Mouse (Mus musculus) liver, embryonic 13.5 days (tissue): ENCODE data around the gene Ifrd2. TPM values are rescaled to one million over a fixed set of nuclear protein-coding genes. Genes with fewer than 3 reads are reported as not detected.

Source experiments
- ATAC-seq: fragments of 200-750 bp; cut with Nextera tagmentation; 2 replicates; pipeline ENCODE4 v1.8.0; 2017; ENCODE audit warnings: low read depth, mild to moderate bottlenecking, moderate number of reproducible peaks, moderate library complexity
- DNase-seq: peaks from one replicate; pipeline ENCODE4 v3.0.0; 2022
- H3K27ac ChIP-seq: fragments of 300-500 bp; sonication (generic); 2 replicates; pipeline ENCODE4 v1.5.1; 2015; ENCODE audit warnings: moderate library complexity, mild to moderate bottlenecking, inconsistent platforms
- H3K27me3 ChIP-seq: fragments of 300-500 bp; sonication (generic); 2 replicates; pipeline ENCODE4 v1.6.1; 2015; ENCODE audit warnings: mild to moderate bottlenecking, inconsistent platforms
- H3K36me3 ChIP-seq: fragments of 300-500 bp; sonication (generic); 2 replicates; pipeline ENCODE4 v1.6.1; 2015; ENCODE audit warnings: mild to moderate bottlenecking, inconsistent platforms
- H3K4me1 ChIP-seq: fragments of 300-500 bp; sonication (generic); replicated peaks from 2 replicates; pipeline ENCODE4 v1.6.1; 2015; ENCODE audit warnings: inconsistent platforms
- H3K4me2 ChIP-seq: fragments of 300-500 bp; sonication (generic); 2 replicates; pipeline ENCODE4 v1.6.1; 2015; ENCODE audit warnings: inconsistent platforms, mild to moderate bottlenecking, moderate library complexity
- H3K4me3 ChIP-seq: fragments of 300-500 bp; sonication (generic); replicated peaks from 2 replicates; pipeline ENCODE4 v1.5.1; 2015; ENCODE audit warnings: mild to moderate bottlenecking, inconsistent platforms
- H3K9ac ChIP-seq: fragments of 300-500 bp; sonication (generic); 2 replicates; pipeline ENCODE4 v1.6.1; 2015; ENCODE audit warnings: mild to moderate bottlenecking, inconsistent platforms
- H3K9me3 ChIP-seq: fragments of 300-500 bp; sonication (generic); replicated peaks from 2 replicates; pipeline ENCODE4 v1.6.1; 2016; ENCODE audit warnings: inconsistent platforms
- WGBS: fragments of 180-500 bp; shearing (Covaris S2); methylation state at CpG from one replicate; pipeline ENCODE4 v1.1.7; 2015; ENCODE audit not compliant: insufficient replicate concordance; 5-methylcytosine and 5-hydroxymethylcytosine counted together
- polyA plus RNA-seq: library from polyadenylated mRNA; unstranded; fragments of >200 nt; fragmentation: Nextera tagmentation; extraction: Ambion mirVana; gene quantifications from 2 replicates; pipeline ENCODE4 v1.2.1, GENCODE M21; 2015

Gene Ifrd2
- 167 and 175 TPM in 2 replicates for polyA plus RNA-seq

GRCm38 (mm10) chr9:107586974-107587832 is at the start of gene Ifrd2:
Gene Ifrd2 (plus strand): TSS chr9:107587642.
- peak within 1 kb of the TSS; percentile 99 for H3K27ac ChIP-seq
- H3K4me3 ChIP-seq = peak within 1 kb of the TSS; percentile 80
- DNase-seq = peak; percentile 99
- peaks cover 82% of the 10 kb centered on the region for H3K4me1 ChIP-seq
- H3K4me2 ChIP-seq = peak within 1 kb of the TSS; percentile 85
- peak within 1 kb of the TSS; percentile 89 for H3K9ac ChIP-seq
- no peaks in the 10 kb centered on the region for H3K27me3 ChIP-seq
- ATAC-seq = peak; percentile 91
- H3K9me3 ChIP-seq = no peaks in the 10 kb centered on the region
- H3K36me3 ChIP-seq = peaks cover 65% of the 10 kb centered on the region
- 7% methylated on average over 46 of the region's 46 CpGs for WGBS

GRCm38 (mm10) chr9:107538231-107538630 is 49.2 kb upstream of the Ifrd2 start:
- DNase-seq (no peak), ATAC-seq (no peak)
- H3K4me1 ChIP-seq = peaks cover 64% of the 10 kb centered on the region
- H3K4me2 ChIP-seq = no peak overlapping the region
- H3K9me3 ChIP-seq = no peaks in the 10 kb centered on the region
- WGBS = 84% methylated on average over 7 of the region's 7 CpGs
- no peaks in the 10 kb centered on the region for H3K27me3 ChIP-seq
- no peak overlapping the region for H3K4me3 ChIP-seq
- H3K9ac ChIP-seq = no peak overlapping the region
- peaks cover 42% of the 10 kb centered on the region for H3K36me3 ChIP-seq
- H3K27ac ChIP-seq = no peak overlapping the region

- peaks cover 63% of the 10 kb centered on the region for H3K4me1 ChIP-seq
- 83% methylated on average over 3 of the region's 3 CpGs for WGBS
- no peak overlapping the region for H3K9ac ChIP-seq
- no peak for ATAC-seq
- H3K4me3 ChIP-seq = no peak overlapping the region
- H3K9me3 ChIP-seq = no peaks in the 10 kb centered on the region
- no peak for DNase-seq
- no peaks in the 10 kb centered on the region for H3K27me3 ChIP-seq
- H3K36me3 ChIP-seq = peaks cover 46% of the 10 kb centered on the region
- no peak overlapping the region for H3K27ac ChIP-seq
- no peak overlapping the region for H3K4me2 ChIP-seq
Measured at GRCm38 (mm10) chr9:107538711-107539110, 48.7 kb upstream of the Ifrd2 start.

- H3K4me2 ChIP-seq = no peak overlapping the region
- no peak overlapping the region for H3K9ac ChIP-seq
- no peak overlapping the region for H3K27ac ChIP-seq
- H3K4me3 ChIP-seq = no peak overlapping the region
- ATAC-seq (no peak), DNase-seq (no peak)
- no peaks in the 10 kb centered on the region for H3K9me3 ChIP-seq
- H3K36me3 ChIP-seq = peaks cover 58% of the 10 kb centered on the region
- H3K4me1 ChIP-seq = peaks cover 58% of the 10 kb centered on the region
- WGBS = 93% methylated on average over 8 of the region's 8 CpGs
- H3K27me3 ChIP-seq = no peaks in the 10 kb centered on the region
Measured at GRCm38 (mm10) chr9:107539940-107540339, 47.5 kb upstream of the Ifrd2 start.

GRCm38 (mm10) chr9:107540420-107540819 is 47.0 kb upstream of the Ifrd2 start:
- peak overlapping the region; percentile 63; the same call in 1 of the 2 replicates for H3K27ac ChIP-seq
- ATAC-seq = no peak
- WGBS = 62% methylated on average over 4 of the region's 4 CpGs
- H3K9ac ChIP-seq = no peak overlapping the region
- H3K36me3 ChIP-seq = peaks cover 61% of the 10 kb centered on the region
- H3K4me1 ChIP-seq = peaks cover 55% of the 10 kb centered on the region
- no peak overlapping the region for H3K4me3 ChIP-seq
- H3K27me3 ChIP-seq = no peaks in the 10 kb centered on the region
- H3K9me3 ChIP-seq = no peaks in the 10 kb centered on the region
- no peak for DNase-seq
- H3K4me2 ChIP-seq = peak overlapping the region; percentile 93

- Histone ChIP-seq H3K4me3 (peak overlapping the region; percentile 74), H3K4me2 (peak overlapping the region; percentile 93), H3K4me1 (peaks cover 52% of the 10 kb centered on the region), H3K27ac (peak overlapping the region; percentile 63), H3K36me3 (peaks cover 61% of the 10 kb centered on the region), H3K9me3 (no peaks in the 10 kb centered on the region), H3K9ac (peak overlapping the region; percentile 79; the same call in 1 of the 2 replicates), H3K27me3 (no peaks in the 10 kb centered on the region)
- DNase-seq (no peak), ATAC-seq (no peak)
- 41% methylated on average over 10 of the region's 10 CpGs for WGBS
Measured at GRCm38 (mm10) chr9:107541005-107541404, 46.4 kb upstream of the Ifrd2 start.

GRCm38 (mm10) chr9:107541474-107542351 is 45.7 kb upstream of the Ifrd2 start, which contains the start of the genes Cyb561d2 and Nprl2:
Gene Cyb561d2 (minus strand): TSS chr9:107542193.
Gene Nprl2 (plus strand): TSS chr9:107542226.
- Histone ChIP-seq H3K27ac (peak within 1 kb of the TSS; percentile 80), H3K4me3 (peak within 1 kb of the TSS; percentile 74), H3K27me3 (no peaks in the 10 kb centered on the region), H3K36me3 (peaks cover 57% of the 10 kb centered on the region), H3K4me1 (peaks cover 52% of the 10 kb centered on the region), H3K4me2 (peak within 1 kb of the TSS; percentile 93), H3K9ac (peak within 1 kb of the TSS; percentile 79), H3K9me3 (no peaks in the 10 kb centered on the region)
- DNase-seq = peak; percentile 85
- peak; percentile 81 for ATAC-seq
- WGBS = under 1% methylated on average over 46 of the region's 46 CpGs

GRCm38 (mm10) chr9:107542352-107542686 is 45.1 kb upstream of the Ifrd2 start:
- H3K27me3 ChIP-seq = no peaks in the 10 kb centered on the region
- H3K9ac ChIP-seq = peak overlapping the region; percentile 79
- peak overlapping the region; percentile 74 for H3K4me3 ChIP-seq
- no peak for DNase-seq
- H3K36me3 ChIP-seq = peaks cover 51% of the 10 kb centered on the region
- peak overlapping the region; percentile 80 for H3K27ac ChIP-seq
- H3K4me1 ChIP-seq = peaks cover 52% of the 10 kb centered on the region
- 0 out of 2 replicates have a peak, but pooled peaks have one; percentile 9 for ATAC-seq
- no peaks in the 10 kb centered on the region for H3K9me3 ChIP-seq
- 2% methylated on average over 11 of the region's 11 CpGs for WGBS
- H3K4me2 ChIP-seq = peak overlapping the region; percentile 93

GRCm38 (mm10) chr9:107542721-107543120 is 44.7 kb upstream of the Ifrd2 start:
- peaks cover 52% of the 10 kb centered on the region for H3K4me1 ChIP-seq

GRCm38 (mm10) chr9:107543299-107543698 is 44.1 kb upstream of the Ifrd2 start:
- 77% methylated on average over 11 of the region's 11 CpGs for WGBS
- no peak for DNase-seq
- Histone ChIP-seq H3K4me3 (no peak overlapping the region), H3K36me3 (peaks cover 41% of the 10 kb centered on the region), H3K27ac (no peak overlapping the region), H3K9me3 (no peaks in the 10 kb centered on the region), H3K27me3 (peaks cover 2% of the 10 kb centered on the region; the same call in 1 of the 2 replicates), H3K4me1 (peaks cover 55% of the 10 kb centered on the region), H3K4me2 (peak overlapping the region; percentile 93; the same call in 1 of the 2 replicates), H3K9ac (0 out of 2 replicates have a peak overlapping the region, but pooled peaks have one; percentile 79)
- no peak for ATAC-seq

More at GRCm38 (mm10) chr9:107542721-107543120, 44.7 kb upstream of the Ifrd2 start:
- Histone ChIP-seq H3K9me3 (no peaks in the 10 kb centered on the region), H3K36me3 (peaks cover 47% of the 10 kb centered on the region), H3K4me2 (peak overlapping the region; percentile 93), H3K27me3 (no peaks in the 10 kb centered on the region), H3K27ac (peak overlapping the region; percentile 80), H3K9ac (peak overlapping the region; percentile 79), H3K4me3 (peak overlapping the region; percentile 74)
- WGBS = 45% methylated on average over 8 of the region's 8 CpGs
- ATAC-seq = no peak
- DNase-seq = no peak
